Mouse (Mus musculus) testis, postnatal 10 days (tissue): ENCODE measurements at regions not wholly inside any gene's neighbourhood (a gene's known extent, or its start where the extent isn't known, plus 50 kb on each side); places are given as distances from the start of the nearest gene placed in this dataset.
"Not testable (repeated sequence)": the region's sequence is repeated elsewhere in the genome, so short reads cannot be mapped to it uniquely, and the experiment has no call there.

Experiments used
- DNase-seq: peaks from one replicate; pipeline ENCODE4 v3.0.0; 2021; ENCODE audit warnings: low spot score

DNA sequence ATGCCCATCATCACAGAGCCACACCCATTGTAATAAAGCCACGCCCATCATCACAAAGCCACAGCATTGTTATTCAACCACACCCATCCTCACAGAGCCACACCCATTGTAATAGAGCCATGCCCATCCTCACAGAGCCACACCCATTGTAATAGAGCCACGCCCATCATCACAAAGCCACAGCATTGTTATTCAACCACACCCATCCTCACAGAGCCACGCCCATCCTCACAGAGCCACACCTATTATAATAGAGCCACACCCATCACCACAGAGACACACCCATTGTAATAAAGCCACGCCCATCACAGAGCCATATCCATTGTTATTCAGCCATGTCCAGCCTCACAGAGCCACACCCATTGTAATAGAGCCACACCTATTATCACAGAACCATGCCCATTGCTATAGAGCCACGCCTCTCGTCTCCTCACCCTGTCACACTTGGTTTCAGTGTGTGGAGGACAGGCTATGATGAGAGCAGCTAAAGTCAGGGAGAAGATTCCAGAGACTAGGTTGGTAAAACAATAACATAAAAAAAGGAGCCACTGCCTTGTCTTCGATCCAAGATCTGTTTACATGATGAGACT is 85.6 kb downstream of the Gxylt1 start:
- no peak for DNase-seq

GRCm38 (mm10) chr15:93176221-93176620 is 98.8 kb downstream of the Gxylt1 start:
- DNase-seq: no peak

DNA sequence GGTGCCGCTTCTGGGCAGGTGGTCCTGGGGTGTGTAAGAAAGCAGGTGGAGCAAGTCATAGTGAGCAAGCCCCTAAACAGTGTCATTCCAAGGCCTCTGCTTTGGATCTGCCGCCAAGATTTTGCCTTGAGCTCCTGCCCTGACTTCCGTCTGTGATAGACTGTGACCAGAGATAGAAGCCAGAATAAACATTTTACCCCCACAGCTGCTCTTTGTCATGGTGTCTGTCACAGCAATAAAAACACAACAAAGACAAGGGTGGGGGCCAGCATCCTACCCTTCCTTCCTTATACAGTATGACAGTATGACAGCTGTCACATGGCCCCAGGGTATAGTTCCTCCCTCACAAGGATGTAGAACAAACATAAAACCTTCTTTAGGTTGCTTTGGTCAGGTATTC is 106.2 kb downstream of the Gxylt1 start:
- no peak for DNase-seq

GRCm38 (mm10) chr15:93167451-93167850 is 107.5 kb downstream of the Gxylt1 start:
- DNase-seq: no peak

DNA sequence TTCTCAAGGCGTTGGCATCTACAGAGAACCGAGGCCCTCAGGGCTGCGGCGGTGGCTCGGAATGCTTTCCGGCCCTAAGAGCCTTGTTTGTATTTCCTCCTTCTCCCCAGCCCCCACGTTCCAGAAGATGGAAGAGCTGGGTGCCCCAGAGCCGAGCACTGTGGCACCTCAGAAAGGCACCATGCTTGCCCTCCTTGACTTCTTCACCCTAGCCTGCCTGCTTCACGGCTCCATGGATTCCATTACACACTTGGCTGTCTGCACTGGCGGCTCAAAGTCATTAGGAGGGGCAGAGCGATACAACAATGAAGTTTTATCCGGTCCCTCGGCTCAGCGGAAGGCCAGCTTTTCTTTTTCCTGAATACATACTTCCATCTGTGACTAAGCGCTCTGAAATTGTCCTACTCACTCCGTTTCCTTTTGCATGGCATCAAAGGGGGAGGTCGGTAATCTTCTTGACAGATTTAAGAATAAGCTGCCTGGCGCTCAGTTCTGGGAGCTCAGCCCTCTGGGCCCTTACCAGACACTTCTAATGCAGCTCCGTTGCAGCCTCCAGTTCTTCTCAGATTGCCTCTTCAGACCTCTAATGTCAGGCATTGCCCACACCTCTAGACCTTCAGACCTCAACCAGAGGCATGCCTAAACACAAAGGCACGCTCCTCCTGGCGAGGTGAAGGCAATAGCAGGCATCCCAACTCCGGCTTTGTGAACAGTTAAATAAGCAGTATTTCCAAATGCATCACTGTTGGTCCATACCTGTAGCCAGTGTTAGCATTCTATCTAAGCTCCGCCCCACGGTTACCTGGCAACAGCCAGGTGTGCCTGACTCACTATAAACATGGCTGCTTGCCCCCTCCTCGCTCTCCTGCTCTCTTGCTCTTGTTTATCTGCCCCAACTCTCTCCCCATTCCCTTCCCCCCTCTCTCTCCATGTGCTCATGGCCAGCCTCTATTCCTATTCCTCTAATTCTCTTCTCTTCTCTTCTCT is 112.8 kb downstream of the Gxylt1 start:
- no peak for DNase-seq

GRCm38 (mm10) chr15:93161329-93161728 is 113.7 kb downstream of the Gxylt1 start:
- DNase-seq: no peak

- no peak for DNase-seq
These were observed 119.2 kb downstream of the Gxylt1 start for GRCm38 (mm10) chr15:93155756-93156155.

GRCm38 (mm10) chr15:93154022-93154421 is 121.0 kb downstream of the Gxylt1 start:
- DNase-seq: no peak

DNA sequence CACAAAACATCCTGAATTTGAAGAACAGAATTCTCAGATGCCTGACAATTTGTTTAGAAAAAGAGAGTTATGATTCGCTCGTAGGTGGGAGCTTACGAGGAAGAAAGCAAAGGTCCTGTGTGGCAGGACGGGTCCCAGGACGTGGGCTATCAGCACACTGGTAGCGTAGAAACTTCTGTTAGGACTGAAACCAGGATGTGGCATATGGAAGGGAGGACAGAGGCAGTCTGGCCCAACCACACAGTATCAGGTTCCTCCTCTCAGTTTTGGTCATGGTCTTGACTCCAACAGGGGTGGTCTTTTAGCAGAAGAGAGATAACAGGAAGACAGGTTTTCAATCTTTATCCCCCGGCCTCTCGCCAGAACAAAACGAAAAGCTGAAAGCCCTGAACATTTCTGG is 130.1 kb downstream of the Gxylt1 start:
- no peak for DNase-seq

GRCm38 (mm10) chr15:93144264-93144663 is 130.7 kb downstream of the Gxylt1 start:
- DNase-seq: no peak

DNA sequence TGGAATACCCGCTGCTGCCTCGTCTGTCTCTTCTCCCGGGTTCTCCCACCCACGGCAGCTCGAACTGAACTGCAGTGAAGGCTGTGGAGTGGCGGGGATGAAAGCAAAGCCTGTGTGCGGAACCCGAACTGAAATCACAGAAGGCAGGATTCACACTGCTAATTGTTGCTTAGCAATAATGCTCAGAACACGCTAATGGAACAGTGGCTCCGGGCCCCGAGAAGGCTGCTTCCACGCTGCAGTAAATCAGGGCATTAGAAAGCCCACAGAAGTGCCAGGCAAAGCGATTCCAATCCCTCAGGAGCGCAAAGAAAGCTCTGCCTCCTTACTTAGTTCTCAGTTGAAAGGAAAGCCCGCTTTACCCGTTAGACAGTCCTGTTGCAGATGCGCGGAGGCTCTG is 141.6 kb downstream of the Gxylt1 start:
- no peak for DNase-seq

- no peak for DNase-seq
These were observed 143.9 kb downstream of the Gxylt1 start for GRCm38 (mm10) chr15:93131056-93131455.

GRCm38 (mm10) chr15:93125261-93125660 is 149.7 kb downstream of the Gxylt1 start:
- DNase-seq: no peak

DNA sequence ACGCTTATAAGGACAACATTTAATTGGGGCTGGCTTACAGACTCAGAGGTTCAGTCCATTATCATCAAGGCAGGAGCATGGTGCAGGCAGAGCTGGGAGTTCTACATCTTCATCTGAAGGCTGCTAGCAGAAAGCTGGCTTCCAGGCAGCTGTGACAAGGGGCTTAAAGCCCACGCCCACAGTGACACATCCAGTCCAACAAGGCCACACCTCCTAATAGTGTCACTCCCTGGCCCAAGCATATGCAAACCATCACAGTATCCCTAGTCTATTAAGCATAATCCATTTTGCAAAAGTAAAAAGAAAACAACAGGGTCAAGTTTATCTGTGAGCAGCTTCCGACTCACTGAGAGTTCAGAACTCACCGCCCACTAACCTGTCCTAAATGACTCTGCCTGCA is 153.8 kb downstream of the Gxylt1 start:
- no peak for DNase-seq

GRCm38 (mm10) chr15:93117806-93118205 is 157.2 kb downstream of the Gxylt1 start:
- not testable (repeated sequence) for DNase-seq

- DNase-seq: no peak
These were observed 159.3 kb downstream of the Gxylt1 start for GRCm38 (mm10) chr15:93115674-93116102.

DNA sequence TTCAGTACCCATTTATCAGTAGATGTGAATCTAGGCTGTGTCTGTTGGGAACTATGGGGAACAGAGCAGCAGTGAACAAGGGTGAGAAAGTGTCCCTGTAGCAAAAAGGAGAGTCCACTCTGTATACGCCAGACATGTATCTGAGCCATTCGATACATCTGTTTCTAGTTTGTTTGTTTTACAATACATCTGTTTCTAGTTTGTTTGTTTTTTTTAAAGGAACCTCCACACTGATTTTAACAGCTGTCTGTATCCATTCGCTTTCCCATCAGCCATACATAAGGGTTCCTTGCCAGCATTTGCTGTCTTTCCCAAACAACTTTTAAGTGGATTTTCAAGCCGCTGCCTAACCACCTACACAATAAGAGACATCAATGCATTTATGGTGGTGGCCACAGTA is 170.0 kb downstream of the Gxylt1 start:
- DNase-seq: no peak

DNA sequence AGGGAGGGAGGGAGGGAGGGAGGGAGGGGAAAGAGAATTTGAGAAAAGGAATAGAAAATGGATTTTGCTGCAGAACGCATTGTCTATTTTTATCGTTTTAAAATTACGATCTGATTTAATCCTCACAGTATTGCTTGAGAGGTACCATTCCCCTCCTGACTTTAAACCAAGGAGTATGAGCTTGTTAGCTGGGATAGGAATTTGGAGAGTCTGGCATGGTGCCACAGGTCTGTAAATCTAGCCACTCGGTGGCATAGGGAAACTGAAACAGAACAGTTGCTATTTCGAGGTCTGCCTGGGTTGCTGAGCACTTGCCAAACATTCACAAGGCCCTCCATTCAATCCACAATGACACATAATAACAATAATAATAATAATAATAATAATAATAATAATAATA is 171.6 kb downstream of the Gxylt1 start:
- no peak for DNase-seq

DNA sequence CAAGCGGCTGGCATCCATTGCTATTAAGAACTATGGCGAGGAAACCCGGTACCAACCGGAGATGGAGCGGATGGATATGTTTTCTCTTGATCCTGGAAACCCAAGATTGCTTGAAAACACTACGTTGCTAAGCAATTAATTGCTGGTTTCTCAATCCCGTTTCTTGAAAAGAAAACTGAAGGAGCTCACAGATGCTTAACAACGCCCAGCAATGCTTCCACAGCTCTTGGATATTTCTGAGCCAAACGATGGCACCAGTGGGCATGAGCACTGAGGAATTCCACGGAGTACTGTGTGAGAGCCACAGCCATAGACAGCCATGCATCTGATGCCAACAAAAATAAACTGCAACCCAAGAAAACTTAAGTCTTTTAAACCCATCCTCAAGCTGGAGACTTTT is 173.1 kb downstream of the Gxylt1 start:
- no peak for DNase-seq

DNA sequence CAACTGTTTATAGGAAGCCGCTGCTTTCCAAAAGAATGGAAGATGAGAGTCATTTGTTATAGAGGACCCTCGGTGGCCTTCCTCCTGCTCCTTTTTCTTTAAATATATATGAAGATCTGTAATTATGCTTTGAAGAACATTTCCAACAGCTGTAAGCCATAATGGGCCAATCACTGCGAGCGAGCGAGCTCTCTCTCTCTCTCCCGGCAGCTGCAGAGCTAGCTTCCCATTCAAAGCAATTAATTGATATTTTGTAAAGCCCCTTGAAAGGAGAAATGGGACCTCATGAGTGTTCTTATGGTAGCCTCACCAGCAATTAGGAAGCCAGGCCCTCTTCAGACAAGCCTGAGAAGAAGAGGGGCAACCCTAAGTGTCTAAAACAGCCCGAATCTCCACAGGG is 174.1 kb downstream of the Gxylt1 start:
- DNase-seq: no peak

- no peak for DNase-seq
These were observed 175.1 kb downstream of the Gxylt1 start for GRCm38 (mm10) chr15:93099840-93100239.

DNA sequence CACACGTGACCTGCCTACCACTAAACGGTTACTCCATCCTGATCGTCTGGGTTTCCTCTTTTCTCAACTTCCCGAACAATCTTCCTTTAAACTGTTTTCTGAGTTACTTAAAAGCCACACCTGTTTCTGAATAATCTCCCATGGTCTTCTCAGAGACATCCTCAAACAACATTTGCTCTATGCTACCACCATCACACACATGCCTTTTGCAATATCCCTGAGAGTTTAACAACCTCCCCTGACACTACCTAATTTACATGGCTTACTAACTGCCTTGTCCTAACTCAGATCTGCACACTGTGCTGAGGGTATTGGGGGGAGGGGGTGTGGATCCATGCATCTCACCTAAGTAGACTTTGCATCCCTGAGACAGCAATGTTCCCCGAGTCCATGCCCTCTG is 178.6 kb downstream of the Gxylt1 start:
- DNase-seq: no peak

GRCm38 (mm10) chr15:93095224-93095623 is 179.8 kb downstream of the Gxylt1 start:
- no peak for DNase-seq
